Mouse (Mus musculus) bone marrow macrophage, adult 2 months (primary cell): Measurements from ENCODE around the gene Sec24c. TPM values are rescaled to one million over a fixed set of nuclear protein-coding genes. Genes with fewer than 3 reads are reported as not detected.

Experiments
- H3K27ac ChIP-seq: 2 replicates; pipeline ENCODE4 v1.5.1; 2012; ENCODE audit warnings: low read depth, low read length; ENCODE audit not compliant: insufficient read depth
- H3K4me1 ChIP-seq: 2 replicates; pipeline ENCODE4 v1.6.1; 2012; ENCODE audit warnings: low read length; ENCODE audit not compliant: control insufficient read depth, insufficient read depth
- H3K4me3 ChIP-seq: 2 replicates; pipeline ENCODE4 v1.5.1; 2012; ENCODE audit warnings: mild to moderate bottlenecking, low read length, moderate library complexity; ENCODE audit not compliant: insufficient read depth
- CTCF ChIP-seq: IDR thresholded peaks from 2 replicates; pipeline ENCODE4 v1.5.1; 2012; ENCODE audit warnings: low read depth, mild to moderate bottlenecking, low read length, moderate library complexity
- POLR2A ChIP-seq: IDR thresholded peaks from 2 replicates; pipeline ENCODE4 v1.6.1; 2012; ENCODE audit warnings: mild to moderate bottlenecking, low read depth, low read length, borderline replicate concordance
- polyA plus RNA-seq: library from polyadenylated mRNA; stranded (reverse); fragments of >200 nt; gene quantifications from 2 replicates; pipeline ENCODE4 v1.2.4, GENCODE M21; 2012; ENCODE audit not compliant: missing spikeins, insufficient read depth, insufficient read length

Sec24c gene
- polyA plus RNA-seq, 1 experiment = 73.0 TPM

DNA sequence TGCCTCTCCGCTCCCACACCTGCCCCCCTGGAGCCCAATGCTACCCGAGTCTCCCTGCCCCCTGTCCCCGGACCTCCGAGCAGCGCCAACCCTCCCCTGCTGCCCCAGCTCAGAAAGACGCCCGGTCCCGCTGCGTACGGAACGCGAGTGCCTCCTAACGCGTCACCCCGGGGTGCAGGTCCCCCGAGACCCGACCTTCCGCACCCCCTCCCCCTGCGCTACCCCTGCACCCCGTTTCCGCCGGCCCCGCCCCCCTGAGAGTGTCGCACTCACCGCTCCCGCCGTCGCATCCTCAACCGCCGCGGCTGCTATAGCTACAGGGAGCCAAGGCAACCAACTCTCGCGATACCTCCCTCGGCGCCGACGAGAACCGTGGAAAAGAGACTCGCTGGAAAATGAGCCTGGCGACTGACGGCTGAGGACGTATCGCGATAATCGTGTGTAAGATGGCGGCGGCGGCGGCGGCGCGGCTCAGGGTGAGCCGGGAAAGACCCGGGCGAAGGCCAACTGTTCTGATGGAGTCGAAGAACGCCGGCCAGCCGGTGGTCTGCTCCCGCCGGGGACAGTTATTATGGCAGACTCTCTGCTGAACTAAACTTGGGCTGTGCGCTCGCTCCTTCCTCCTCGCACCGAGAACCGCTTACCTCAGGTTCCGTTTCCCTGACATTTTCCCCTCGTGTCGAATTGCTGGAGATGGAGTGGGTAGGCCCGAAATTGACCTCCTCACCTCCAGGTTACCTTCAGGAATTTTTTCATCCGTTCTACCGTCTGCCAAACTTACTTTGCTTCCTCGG is 33.3 kb upstream of the Sec24c start, which contains the start of gene Usp54:
Gene Usp54 (minus strand): TSS at position 420 of the 794 bp plus-strand sequence.
- peak within 1 kb of the TSS; percentile 86 for H3K27ac ChIP-seq
- peak within 1 kb of the TSS; percentile 96 for H3K4me3 ChIP-seq
- TF ChIP-seq POLR2A = no peak
- TF ChIP-seq CTCF = no peak
- peaks cover 5% of the 10 kb centered on the region for H3K4me1 ChIP-seq

DNA sequence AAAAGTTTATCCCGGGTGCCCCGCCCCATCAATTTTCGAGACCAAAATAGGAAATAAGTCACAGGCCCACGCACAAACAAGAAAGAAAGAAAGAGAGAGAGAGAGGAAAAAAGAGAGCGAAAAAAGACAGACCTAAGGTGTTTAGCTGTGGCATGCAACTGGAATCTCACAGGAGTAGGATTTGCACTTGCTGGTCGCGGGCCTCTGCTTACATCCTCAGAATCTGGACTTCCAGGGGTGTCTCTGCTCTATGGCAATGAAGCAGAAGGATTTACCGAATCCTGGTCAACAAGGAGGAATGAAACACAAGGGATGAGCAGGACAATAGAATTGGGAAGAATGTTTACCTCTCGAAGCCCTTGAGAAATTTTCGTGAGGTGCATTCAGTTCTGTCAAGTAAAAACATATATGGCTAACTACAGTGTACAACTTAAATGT is 32.7 kb upstream of the Sec24c start:
- H3K27ac ChIP-seq = peak overlapping the region; percentile 86
- H3K4me1 ChIP-seq = peaks cover 5% of the 10 kb centered on the region
- peak overlapping the region; percentile 96 for H3K4me3 ChIP-seq
- TF ChIP-seq CTCF (no peak), POLR2A (no peak)

DNA sequence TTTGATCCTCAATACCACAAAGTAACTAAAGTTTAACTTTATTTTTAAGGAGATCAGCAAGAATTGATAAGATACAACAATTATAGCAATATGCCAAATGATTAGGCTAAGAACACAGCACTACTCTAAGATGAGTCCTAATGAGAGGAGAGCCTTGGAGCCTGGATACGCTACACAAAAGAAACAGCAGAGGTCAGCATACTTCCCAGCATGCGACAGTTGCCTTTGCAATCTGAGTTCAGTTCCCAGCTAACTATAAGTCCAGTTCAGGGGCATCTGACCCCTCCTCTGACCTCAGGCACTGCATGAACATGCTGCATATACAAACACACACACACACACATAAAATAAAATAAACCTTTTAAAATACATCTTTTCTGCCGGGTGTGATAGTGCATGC is 28.6 kb upstream of the Sec24c start:
- TF ChIP-seq CTCF (no peak; the same call in 1 of the 2 replicates), POLR2A (no peak)
- Histone ChIP-seq H3K27ac (no peak overlapping the region), H3K4me3 (no peak overlapping the region), H3K4me1 (peaks cover 3% of the 10 kb centered on the region)

DNA sequence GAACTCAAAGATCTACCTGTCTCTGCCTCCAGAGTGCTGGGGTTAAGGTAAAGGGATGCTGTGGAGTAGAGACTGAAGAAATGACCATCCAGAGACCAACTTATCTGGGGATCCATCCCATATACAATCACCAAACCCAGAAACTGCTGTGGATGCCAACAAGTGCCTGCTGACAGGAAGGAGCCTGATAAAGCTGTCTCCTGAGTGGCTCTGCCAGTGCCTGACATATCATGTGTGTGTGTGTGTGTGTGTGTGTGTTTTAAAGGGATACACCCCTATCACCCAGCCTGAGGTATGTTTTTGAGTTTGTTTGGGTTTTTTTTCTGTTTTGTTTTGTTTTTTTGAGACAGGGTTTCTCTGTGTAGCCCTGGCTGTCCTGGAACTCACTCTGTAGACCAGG is 27.7 kb upstream of the Sec24c start:
- H3K4me3 ChIP-seq = no peak overlapping the region
- TF ChIP-seq POLR2A (no peak), CTCF (no peak)
- H3K27ac ChIP-seq = no peak overlapping the region
- peaks cover 3% of the 10 kb centered on the region for H3K4me1 ChIP-seq

DNA sequence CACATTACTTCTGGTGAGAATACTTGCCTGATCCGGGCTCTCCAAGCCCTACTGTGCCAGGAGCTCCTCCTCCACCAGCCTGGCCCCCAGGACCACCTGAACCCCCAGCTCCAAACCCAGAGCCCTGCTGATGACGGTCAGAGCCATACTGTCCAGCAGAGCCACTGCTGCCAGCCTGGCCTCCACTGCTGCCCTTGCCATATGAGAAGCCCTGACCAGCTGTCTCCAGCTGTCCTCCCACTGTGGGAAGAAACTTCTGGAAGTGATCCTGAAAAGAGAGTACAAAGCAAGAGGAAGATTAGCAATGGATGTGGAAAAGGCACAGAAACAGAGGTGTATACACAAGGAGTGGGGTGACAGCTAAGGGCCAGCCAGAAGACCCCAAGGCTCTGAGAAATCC is 23.1 kb upstream of the Sec24c start:
- TF ChIP-seq CTCF (no peak), POLR2A (no peak)
- Histone ChIP-seq H3K4me3 (no peak overlapping the region), H3K4me1 (peaks cover 32% of the 10 kb centered on the region), H3K27ac (no peak overlapping the region)

DNA sequence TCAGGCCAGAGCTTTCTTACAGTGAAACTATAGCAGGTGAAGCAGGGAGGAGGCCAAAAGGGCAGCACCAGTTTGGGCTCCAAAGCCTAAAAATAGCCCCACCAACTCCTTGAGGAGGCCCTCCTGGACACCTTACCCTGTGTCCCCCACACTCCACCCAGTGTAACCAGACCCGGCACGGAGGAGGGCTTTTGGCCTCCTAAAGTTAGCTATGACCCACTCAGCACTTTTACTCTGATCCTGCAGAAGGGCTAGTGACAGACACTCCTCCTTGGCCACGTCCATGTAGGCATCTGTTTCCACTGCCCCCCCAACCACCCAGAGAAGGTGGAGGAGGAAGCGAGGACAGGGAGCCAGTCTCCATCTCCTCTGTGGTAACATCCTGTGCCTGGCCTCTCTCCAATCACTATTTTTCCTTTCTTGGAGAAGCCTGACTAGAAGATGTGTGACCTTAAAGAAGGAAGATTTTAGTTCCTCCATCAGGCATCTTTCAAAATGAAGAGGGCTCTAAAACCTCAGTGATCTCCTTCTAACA is 22.3 kb upstream of the Sec24c start:
- no peak overlapping the region for H3K27ac ChIP-seq
- H3K4me3 ChIP-seq = no peak overlapping the region
- H3K4me1 ChIP-seq = peaks cover 37% of the 10 kb centered on the region
- TF ChIP-seq CTCF (no peak), POLR2A (no peak)

DNA sequence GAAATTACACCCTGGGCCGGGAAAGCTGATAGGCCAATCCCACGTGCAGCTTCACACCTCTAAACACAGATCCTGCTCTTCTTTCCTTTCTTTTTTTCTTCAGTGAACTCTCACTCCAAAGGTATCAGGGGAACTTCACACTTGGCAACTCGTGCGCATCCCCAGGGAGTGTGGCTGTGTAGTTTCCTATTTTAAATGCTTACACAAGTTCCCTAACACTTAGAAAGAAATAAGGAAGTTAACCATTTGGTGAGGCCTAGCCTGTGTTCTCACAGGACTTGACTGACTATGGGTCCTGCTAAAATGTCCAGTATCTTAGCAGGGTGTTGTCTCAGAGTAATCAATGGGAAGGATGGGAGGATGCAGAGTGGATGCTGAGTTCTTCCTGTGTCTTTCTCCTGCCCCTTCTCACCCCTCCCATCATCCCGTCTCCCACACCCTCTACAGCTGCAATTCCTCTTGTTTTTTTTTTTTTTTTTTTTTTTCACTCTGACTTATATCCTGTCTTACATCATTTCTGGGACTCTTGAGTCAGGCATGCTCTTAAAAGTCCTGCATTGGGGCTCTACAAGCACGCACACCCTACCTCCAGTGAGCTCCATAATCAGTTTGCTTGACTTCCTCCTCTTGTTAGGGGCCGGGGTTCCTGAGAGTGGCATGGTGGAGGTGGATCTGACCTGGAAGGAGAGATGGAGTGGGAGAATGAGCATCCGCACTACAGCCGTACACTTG is 19.3 kb upstream of the Sec24c start:
- no peak for TF ChIP-seq CTCF
- TF ChIP-seq POLR2A = no peak
- Histone ChIP-seq H3K4me3 (no peak overlapping the region), H3K27ac (peak overlapping the region; percentile 92), H3K4me1 (peaks cover 37% of the 10 kb centered on the region)

DNA sequence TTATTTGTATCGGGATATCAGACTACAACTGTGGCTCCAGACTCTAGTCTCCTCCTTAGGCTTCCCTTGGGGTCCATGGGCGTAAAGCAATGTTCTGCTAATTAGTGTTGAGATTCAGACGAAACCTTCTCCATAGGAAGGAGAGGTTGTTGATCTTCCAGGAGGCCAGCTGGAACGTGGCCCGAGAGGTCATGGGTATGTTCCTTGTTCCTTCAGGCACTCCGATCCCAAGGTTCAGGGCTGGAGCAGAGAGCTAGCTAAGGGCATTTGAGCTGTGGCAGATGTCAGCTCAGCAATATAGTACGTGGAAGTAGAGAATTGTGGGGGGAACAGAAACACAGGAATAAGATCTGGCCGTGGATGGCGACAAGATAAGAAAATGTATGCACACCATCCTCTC is 18.4 kb upstream of the Sec24c start:
- H3K27ac ChIP-seq = peak overlapping the region; percentile 92

DNA sequence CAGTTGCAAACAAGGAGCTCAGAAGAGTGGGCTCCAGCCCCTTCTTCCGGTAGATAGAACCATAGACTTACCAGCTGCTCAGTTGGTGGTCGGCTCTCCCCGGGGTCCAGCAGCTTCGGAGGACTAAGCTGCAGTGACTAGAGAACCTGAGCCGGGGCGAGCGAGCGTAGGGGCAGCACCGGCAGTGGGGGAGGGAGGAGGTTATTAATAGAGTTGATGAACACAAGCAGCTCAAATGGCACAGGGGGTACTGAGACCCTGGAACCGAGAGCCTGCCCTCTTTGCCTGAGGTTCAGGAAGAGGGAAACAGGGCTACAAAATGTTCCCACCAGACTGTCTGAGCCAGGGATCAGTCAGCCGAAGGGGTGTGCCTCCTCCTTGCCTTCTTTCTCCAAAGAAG is 17.7 kb upstream of the Sec24c start, which contains the start of gene Myoz1:
Gene Myoz1 (minus strand): TSS at position 180 of the 400 bp plus-strand sequence.
- H3K4me3 ChIP-seq = no peak within 1 kb of the TSS
- H3K27ac ChIP-seq = peak within 1 kb of the TSS; percentile 92
- no peak for TF ChIP-seq POLR2A
- no peak for TF ChIP-seq CTCF
- H3K4me1 ChIP-seq = peaks cover 40% of the 10 kb centered on the region

More for the DNA sequence above, 18.4 kb upstream of the Sec24c start:
- H3K4me1 ChIP-seq = peaks cover 39% of the 10 kb centered on the region
- TF ChIP-seq POLR2A = no peak
- TF ChIP-seq CTCF = no peak
- no peak overlapping the region for H3K4me3 ChIP-seq

DNA sequence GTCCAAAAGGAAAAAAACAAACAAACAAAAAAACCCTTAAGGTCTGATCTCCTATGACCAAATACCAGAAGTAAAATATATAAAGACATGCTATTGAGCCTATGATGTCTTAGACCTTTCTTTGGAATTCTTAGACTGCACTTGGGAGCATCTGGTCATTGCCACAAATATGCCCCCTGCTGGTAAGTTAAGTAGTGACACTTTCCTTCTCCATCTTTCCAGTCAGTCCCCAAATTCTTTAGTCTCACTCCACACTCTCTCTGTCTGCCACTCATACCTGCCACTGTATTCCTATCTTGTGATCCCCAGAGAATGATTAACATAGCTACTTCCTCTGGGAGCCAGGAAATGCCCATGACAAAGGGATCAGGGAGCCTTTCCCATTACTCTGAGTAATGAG is 15.8 kb upstream of the Sec24c start:
- Histone ChIP-seq H3K4me3 (no peak overlapping the region), H3K4me1 (peaks cover 31% of the 10 kb centered on the region), H3K27ac (no peak overlapping the region)
- TF ChIP-seq CTCF = no peak
- no peak for TF ChIP-seq POLR2A
